8 mouse cellular contexts compared by ENCODE assay signal in genomic region chr11:76924759-76925236, GRCm38 (mm10). TPM values are rescaled to one million over a fixed set of nuclear protein-coding genes. Genes with fewer than 3 reads are reported as not detected.
DNase-seq lines count a peak whose midpoint lies in the region; ATAC-seq lines count a peak whose summit lies in the region.

Gene Blmh (plus strand): TSS chr11:76924809.

- no peaks in the 10 kb centered on the region for H3K36me3 ChIP-seq in forebrain, embryonic 14.5 days (ENCODE audit: control insufficient read depth, insufficient read depth, low read length)
- H3K36me3 ChIP-seq in midbrain, embryonic 16.5 days (ENCODE audit: control insufficient read depth, insufficient read depth, low read length): no peaks in the 10 kb centered on the region

- H3K9ac ChIP-seq in forebrain, embryonic 14.5 days (ENCODE audit: low read length): no peak within 1 kb of the TSS
- no peak within 1 kb of the TSS for H3K9ac ChIP-seq in midbrain, embryonic 16.5 days (ENCODE audit: low read depth, low read length)

- 74% methylated on average over 6 of the region's 6 CpGs for WGBS in forebrain, embryonic 14.5 days
- WGBS in midbrain, embryonic 16.5 days: 80% methylated on average over 6 of the region's 6 CpGs

- H3K27ac ChIP-seq in forebrain, embryonic 14.5 days (ENCODE audit: low read depth, low read length): no peak within 1 kb of the TSS
- H3K27ac ChIP-seq in midbrain, embryonic 16.5 days (ENCODE audit: low read length): no peak within 1 kb of the TSS

- H3K4me3 ChIP-seq in forebrain, embryonic 14.5 days (ENCODE audit: low read depth, low read length): no peak within 1 kb of the TSS
- no peak within 1 kb of the TSS for H3K4me3 ChIP-seq in midbrain, embryonic 16.5 days (ENCODE audit: low read depth, low read length)

- H3K27me3 ChIP-seq in forebrain, embryonic 14.5 days (replicated peaks; ENCODE audit: control insufficient read depth, insufficient read depth, low read length): no peaks in the 10 kb centered on the region
- no peaks in the 10 kb centered on the region for H3K27me3 ChIP-seq in midbrain, embryonic 16.5 days (ENCODE audit: control insufficient read depth, insufficient read depth, low read depth, low read length)

- intact Hi-C loops in heart, postnatal 36 days (cut with DNase I): no loop called here
- intact Hi-C loops in left cerebral cortex, postnatal 4 days (cut with DNase I): no loop called here

- DNase-seq in 416B (ENCODE audit: low read depth): peak; percentile 40
- no peak for DNase-seq in forebrain, embryonic 14.5 days (ENCODE audit: low spot score)
- DNase-seq in heart, postnatal 36 days: no peak
- no peak for DNase-seq in left cerebral cortex, postnatal 4 days
- DNase-seq in ovary, postnatal 10 days (ENCODE audit: low spot score): no peak
- no peak for DNase-seq in Muller cell, postnatal 12 days (ENCODE audit: inconsistent ontology term)

- ATAC-seq in activated CD4-positive, CD25-positive, alpha-beta regulatory T cell, adult 4 months: no peak
- no peak for ATAC-seq in forebrain, embryonic 14.5 days
- no peak for ATAC-seq in midbrain, embryonic 16.5 days

- H3K4me2 ChIP-seq in forebrain, embryonic 14.5 days (ENCODE audit: low read length): no peak within 1 kb of the TSS
- no peak within 1 kb of the TSS for H3K4me2 ChIP-seq in midbrain, embryonic 16.5 days (ENCODE audit: low read length)

- no peaks in the 10 kb centered on the region for H3K4me1 ChIP-seq in forebrain, embryonic 14.5 days (ENCODE audit: control insufficient read depth, insufficient read depth, low read length)
- H3K4me1 ChIP-seq in midbrain, embryonic 16.5 days (ENCODE audit: control insufficient read depth, insufficient read depth, low read length): no peaks in the 10 kb centered on the region

- no peaks in the 10 kb centered on the region for H3K9me3 ChIP-seq in forebrain, embryonic 14.5 days (replicated peaks; ENCODE audit: control insufficient read depth, low read length)
- no peaks in the 10 kb centered on the region for H3K9me3 ChIP-seq in midbrain, embryonic 16.5 days (replicated peaks; ENCODE audit: control insufficient read depth, low read length, poor library complexity, severe bottlenecking)

RNA-seq across cellular contexts. Expression of gene Blmh, which starts in this region (rescaled TPM):
- polyA plus RNA-seq in activated CD4-positive, CD25-positive, alpha-beta regulatory T cell, adult 4 months (2017; shearing (Covaris generic)): 10 to 100 TPM; 77.1 to 98.7 TPM
- 110 and 119 TPM in 2 replicates for polyA plus RNA-seq in forebrain, embryonic 14.5 days (2014; fragmentation: Nextera tagmentation; extraction: Ambion mirVana)
- total RNA-seq in heart, postnatal 36 days (2021): 10 to 100 TPM; 34.1 to 40.7 TPM
- 10 to 100 TPM; 80.8 to 89.7 TPM for total RNA-seq in left cerebral cortex, postnatal 4 days (2021)
- 139 and 151 TPM in 2 replicates for polyA plus RNA-seq in midbrain, embryonic 16.5 days (2015; fragmentation: Nextera tagmentation; extraction: Ambion mirVana)
